Mouse (Mus musculus): ENCODE results near the gene Socs4.
"Not testable (repeated sequence)": the region's sequence is repeated elsewhere in the genome, so short reads cannot be mapped to it uniquely, and the experiment has no call there.

Socs4 gene

GRCm38 (mm10) chr14:47291772-47292171, 15.0 kb downstream of the Socs4 start:
- no peak for DNase-seq

GRCm38 (mm10) chr14:47294136-47294535, 17.4 kb downstream of the Socs4 start:
- peak; percentile 31 for DNase-seq

DNA sequence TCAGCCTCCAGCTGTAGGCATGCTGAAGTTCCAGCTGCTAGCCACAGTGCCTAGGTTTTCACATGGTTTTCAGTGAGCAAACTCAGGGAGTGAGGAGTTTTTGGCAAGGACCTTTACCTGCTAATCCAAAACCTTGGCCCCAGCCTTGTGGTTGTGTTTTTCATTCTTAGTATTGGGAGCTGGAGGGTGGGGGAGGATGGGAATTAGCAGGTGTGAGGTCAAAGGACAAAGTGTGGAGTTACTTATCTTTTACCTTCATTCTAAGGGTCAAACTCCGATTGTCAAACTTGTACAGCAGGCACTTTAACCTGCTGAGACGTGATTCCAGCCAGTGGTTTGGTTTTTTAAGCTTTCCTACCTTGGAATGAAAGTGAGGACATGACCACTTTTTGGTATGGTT, 19.5 kb downstream of the Socs4 start:
- no peak for DNase-seq

- DNase-seq: peak; percentile 95
Observed at GRCm38 (mm10) chr14:47297785-47298407, 21.2 kb downstream of the Socs4 start, which contains the start of gene Mapk1ip1l. TSS of gene Mapk1ip1l (plus strand) at chr14:47298266.

- DNase-seq: peak; percentile 67
Observed at GRCm38 (mm10) chr14:47298408-47298792, 21.7 kb downstream of the Socs4 start.

GRCm38 (mm10) chr14:47298819-47299261, 22.1 kb downstream of the Socs4 start:
- DNase-seq: peak; percentile 53

DNA sequence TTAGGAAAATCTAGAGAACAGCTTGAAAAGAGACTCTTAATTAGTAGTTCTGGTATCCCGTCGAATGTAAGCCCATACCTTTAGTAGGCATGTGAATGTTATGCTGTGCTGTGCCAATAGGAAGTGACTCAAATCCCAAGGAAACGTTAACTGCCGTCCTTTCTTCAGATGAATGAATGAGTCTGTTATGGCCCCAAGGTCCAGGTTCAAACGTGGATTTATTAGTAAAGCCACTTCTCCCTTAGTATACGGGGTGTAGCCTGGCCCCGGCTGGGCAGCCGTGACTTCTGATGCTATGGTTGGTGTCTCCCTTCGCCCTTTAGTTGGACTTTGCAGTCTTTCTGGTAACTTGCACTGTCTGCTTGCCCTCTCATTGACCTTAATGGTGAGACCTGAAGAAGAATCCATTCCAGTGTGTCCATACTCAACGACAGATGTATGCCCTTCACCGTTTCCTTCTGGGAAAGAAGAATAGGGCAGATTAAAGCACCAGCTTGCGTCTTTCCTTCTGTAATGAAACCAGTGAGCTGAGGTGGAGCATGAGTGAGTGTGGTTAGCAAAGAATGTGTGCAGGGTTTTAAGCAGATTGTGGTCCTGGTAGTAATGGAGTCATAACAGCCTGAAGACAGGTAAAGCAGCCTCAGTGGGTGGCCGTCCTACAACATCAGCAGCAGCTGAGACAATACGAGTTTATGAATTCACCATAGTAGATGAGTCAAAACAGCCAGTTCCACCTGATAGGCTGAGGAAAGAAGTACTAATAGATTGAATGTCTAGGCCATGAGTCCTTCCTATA, 26.4 kb downstream of the Socs4 start:
- no peak for DNase-seq

- DNase-seq: no peak
Observed at GRCm38 (mm10) chr14:47304814-47305405, 28.2 kb downstream of the Socs4 start.

DNA sequence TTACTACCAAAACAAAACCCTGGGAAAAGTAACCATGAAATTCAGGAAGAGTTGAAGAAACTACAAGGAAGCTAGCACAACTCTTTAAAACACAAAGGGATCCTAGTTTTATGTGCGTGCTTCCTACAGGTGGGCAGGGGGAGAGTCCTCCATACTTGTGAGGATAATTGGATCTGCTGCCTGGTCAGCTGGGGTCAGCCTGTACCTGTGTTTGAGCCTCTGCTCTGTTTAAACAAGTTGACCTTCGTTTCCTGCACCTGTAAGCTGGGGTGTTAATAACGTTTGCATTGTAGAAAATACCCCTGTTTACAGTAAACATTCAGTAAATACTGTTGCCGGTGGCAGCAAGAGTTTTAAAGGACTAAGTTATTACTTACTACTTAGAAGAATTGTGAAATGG, 29.2 kb downstream of the Socs4 start:
- DNase-seq: no peak

DNA sequence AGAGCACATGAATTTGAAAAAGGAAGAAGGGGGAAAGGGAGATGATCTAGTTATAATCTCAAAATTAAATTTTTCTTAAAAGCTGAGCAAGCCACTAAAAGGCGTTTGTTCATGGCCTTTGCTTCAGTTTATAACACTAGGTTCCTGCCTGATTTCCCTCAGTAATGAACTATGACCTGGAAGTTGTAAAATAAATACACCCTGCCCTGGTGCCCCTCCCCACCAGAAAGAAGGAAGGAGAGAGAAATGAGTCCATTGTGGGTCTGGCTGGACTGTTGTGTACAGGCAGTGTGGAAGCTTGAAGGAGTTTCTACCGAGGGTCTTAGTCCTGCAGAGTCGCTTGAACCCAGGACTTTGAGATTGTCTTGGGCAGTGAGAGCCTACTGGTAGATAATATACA, 30.9 kb downstream of the Socs4 start:
- DNase-seq: no peak

DNA sequence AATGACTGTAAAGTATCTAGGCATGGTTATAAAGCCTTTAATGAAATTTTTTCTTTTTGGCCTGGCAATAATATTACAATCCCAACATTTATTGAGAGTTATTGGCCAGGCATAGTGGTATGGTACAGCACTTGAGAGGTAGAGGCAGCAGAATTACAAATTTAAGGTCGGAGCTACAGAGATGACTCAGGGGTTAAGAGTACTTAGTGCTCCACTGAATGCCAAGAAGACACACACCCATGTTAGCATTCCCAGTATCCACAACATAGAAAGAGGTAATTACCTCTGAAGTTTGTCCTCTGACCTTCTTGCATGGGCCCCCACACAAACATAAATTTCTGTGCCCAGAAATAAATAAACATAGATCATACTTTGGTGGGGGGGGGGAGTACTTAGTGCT, 32.3 kb downstream of the Socs4 start:
- no peak for DNase-seq

GRCm38 (mm10) chr14:47310342-47311181, 33.8 kb downstream of the Socs4 start:
- DNase-seq: no peak

- DNase-seq: no peak
Observed at GRCm38 (mm10) chr14:47319362-47319761, 42.6 kb downstream of the Socs4 start.

DNA sequence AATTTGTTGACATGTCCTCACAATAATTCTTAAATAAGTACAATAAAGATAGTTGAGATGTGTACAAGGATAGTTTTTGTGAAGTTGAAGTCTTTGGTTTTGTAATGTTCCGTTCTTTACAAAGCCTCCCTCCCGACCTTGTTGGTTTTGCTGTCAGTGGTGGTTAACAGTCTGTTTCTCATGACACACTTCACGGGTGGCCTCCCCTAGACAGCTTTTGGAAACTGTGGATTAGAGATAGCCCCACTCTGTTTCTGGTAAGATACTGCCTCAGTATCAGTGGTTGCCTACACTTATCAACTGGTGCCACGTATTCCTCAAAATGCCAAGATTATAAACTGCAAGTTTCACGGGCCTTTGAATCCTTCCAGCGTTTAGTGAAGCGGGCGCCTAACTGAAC, 44.9 kb downstream of the Socs4 start:
- not testable (repeated sequence) for DNase-seq

DNA sequence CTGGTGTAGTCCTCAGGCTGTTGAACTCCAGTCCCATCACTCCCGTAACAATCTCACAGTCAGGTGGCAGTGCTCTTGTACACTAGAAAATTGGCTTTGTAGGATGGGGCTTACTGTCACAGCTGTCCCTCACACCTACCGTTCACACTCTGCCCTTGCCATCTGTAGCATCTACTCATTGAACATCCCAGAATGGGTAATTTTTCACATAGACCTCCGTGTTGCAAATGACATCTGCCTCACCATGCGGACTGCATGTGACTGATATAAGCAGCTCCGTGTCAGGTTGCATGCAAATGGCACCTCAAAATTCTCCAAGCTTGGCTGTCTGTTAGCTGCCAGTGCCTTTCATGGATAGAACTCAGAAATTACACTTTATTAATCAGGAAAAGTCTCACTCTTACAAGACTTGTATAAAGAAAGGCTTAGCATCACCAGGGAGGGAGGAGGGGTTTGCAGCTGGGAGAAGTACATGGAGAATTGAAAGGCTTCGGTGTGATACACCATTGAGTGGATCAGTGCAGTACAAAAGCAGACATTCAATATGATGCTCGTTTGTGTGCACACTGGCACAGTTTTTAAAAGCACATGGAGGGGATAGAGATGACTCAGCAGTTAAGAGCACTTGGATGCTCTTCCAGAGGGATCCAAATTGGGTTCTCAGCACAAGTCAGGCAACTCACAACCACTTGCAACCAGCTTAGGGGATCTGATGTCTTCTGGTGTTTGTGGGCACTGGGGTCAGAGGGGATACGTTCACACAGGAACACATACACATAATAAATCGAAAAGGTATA, 49.4 kb downstream of the Socs4 start:
- no peak for DNase-seq

- DNase-seq: no peak
Observed at GRCm38 (mm10) chr14:47327347-47327746, 50.6 kb downstream of the Socs4 start.

DNA sequence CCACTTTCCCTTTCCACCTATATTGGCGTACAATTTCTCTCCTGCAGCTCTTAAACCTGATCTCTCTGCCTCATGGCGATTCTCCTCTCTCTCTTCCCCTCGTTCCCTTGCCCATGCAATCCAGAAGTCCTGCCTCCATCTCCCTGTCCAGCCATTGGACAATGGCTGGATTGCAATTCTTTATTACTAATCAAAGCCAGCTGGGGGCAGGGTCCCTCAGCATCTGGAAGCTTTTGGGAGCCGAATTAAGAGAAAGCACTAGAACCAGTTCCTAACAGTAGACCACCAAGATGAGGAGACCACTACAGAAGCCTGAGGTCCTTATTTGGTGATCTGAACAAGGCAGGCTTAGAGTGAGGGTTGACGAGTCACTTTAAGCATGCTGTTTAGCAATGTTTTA, 55.2 kb downstream of the Socs4 start:
- no peak for DNase-seq

DNA sequence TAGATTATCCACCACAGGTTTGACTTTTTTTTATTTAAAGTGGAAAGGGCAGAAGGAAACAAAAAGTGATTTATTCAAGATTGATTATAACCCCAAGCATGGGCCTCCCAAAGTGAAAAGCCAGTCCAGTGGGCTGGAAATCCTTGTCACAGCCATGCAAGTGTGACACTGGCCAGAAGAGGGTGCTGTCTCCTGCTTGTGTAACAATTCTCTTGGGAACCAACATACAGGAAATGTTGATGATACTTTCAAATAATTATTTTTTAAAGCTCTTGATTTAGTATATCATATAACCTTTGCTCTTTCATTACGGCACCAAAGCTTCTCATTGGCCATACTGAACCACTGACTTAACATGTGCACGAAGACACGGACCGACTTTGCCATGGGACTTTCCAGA, 58.1 kb downstream of the Socs4 start:
- peak; percentile 85 for DNase-seq

- DNase-seq: no peak
Observed at GRCm38 (mm10) chr14:47335300-47335699, 58.6 kb downstream of the Socs4 start.

DNA sequence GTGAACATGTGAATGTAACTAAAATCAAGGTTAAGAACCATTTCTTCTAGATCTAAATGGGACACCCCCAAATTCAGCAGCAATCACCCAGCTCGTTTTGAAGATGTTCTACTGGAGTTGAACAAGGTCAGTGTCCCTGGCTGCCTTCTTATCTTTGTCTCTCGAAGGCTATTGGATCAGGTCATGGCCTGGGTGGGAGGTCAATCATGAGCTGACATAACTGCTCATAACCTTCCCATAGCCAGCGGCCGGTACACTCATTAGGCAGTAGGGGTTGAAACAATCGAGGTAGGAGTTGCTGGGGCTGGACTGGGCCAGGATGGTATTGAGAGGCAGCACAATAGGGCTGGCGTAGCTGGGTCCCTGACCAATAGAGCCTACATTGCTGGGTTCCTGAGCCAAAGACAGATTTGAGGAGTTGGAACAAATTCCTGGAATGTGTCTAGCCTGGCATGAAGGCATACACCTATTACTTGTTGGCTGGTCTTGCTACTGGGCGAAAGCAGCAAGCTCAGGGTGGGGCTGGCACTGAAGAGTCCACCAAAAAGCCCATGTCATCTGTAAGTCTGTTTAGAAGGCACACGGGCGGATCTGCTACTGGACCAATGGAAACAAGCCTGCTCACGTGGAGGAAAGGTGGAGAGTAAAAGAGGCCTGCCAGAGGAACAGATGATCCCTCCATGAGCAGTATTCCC, 63.6 kb downstream of the Socs4 start:
- no peak for DNase-seq

- no peak for DNase-seq
Observed at GRCm38 (mm10) chr14:47341811-47342291, 65.1 kb downstream of the Socs4 start.
